Mouse (Mus musculus) hindbrain, embryonic 14.5 days (tissue): ENCODE results near the gene Col11a2. TPM values are rescaled to one million over a fixed set of nuclear protein-coding genes. Genes with fewer than 3 reads are reported as not detected.

Experiments
- ATAC-seq: fragments of 200-750 bp; cut with Nextera tagmentation; 2 replicates; pipeline ENCODE4 v1.8.0; 2017; ENCODE audit warnings: moderate number of reproducible peaks, mild to moderate bottlenecking, moderate TSS enrichment, moderate library complexity; ENCODE audit not compliant: low FRiP score
- DNase-seq: peaks from one replicate; pipeline ENCODE4 v3.0.0-alpha.2; 2015; ENCODE audit warnings: low spot score
- H3K27ac ChIP-seq: fragments of 300-500 bp; sonication (generic); 2 replicates; pipeline ENCODE4 v1.5.1; 2014; ENCODE audit warnings: mild to moderate bottlenecking, moderate library complexity
- H3K27me3 ChIP-seq: fragments of 300-500 bp; sonication (generic); 2 replicates; pipeline ENCODE4 v1.6.1; 2014; ENCODE audit warnings: mild to moderate bottlenecking, low read length, mixed read lengths; ENCODE audit not compliant: control insufficient read depth, insufficient read depth
- H3K36me3 ChIP-seq: fragments of 300-500 bp; sonication (generic); replicated peaks from 2 replicates; pipeline ENCODE4 v1.6.1; 2014; ENCODE audit not compliant: control insufficient read depth, insufficient read depth
- H3K4me1 ChIP-seq: fragments of 300-500 bp; sonication (generic); replicated peaks from 2 replicates; pipeline ENCODE4 v1.6.1; 2014; ENCODE audit warnings: antibody characterized with exemption, low read length, mixed read lengths; ENCODE audit not compliant: control insufficient read depth, insufficient read depth
- H3K4me2 ChIP-seq: fragments of 300-500 bp; sonication (generic); replicated peaks from 2 replicates; pipeline ENCODE4 v1.6.1; 2014; ENCODE audit warnings: mild to moderate bottlenecking, moderate library complexity
- H3K4me3 ChIP-seq: fragments of 300-500 bp; sonication (generic); replicated peaks from 2 replicates; pipeline ENCODE4 v1.5.1; 2014; ENCODE audit warnings: mild to moderate bottlenecking, low read length
- H3K9ac ChIP-seq: fragments of 300-500 bp; sonication (generic); 2 replicates; pipeline ENCODE4 v1.6.1; 2014
- H3K9me3 ChIP-seq: fragments of 300-500 bp; sonication (generic); 2 replicates; pipeline ENCODE4 v1.6.1; 2016; ENCODE audit warnings: low read length; ENCODE audit not compliant: control insufficient read depth
- WGBS: fragments of 180-500 bp; shearing (Covaris S2); extraction: QIAGEN DNeasy Blood & Tissue Kit; methylation state at CpG from one replicate; pipeline ENCODE4 v1.1.7; 2014; 5-methylcytosine and 5-hydroxymethylcytosine counted together
- polyA plus RNA-seq: library from polyadenylated mRNA; unstranded; fragments of >200 nt; fragmentation: Nextera tagmentation; extraction: Ambion mirVana; gene quantifications from 2 replicates; pipeline ENCODE4 v1.2.1, GENCODE M21; 2014

Col11a2 gene
- polyA plus RNA-seq, 1 experiment from 2014 or later = 2.7 TPM

- H3K4me3 ChIP-seq = no peak overlapping the region
- H3K9me3 ChIP-seq = no peaks in the 10 kb centered on the region
- no peaks in the 10 kb centered on the region for H3K27me3 ChIP-seq
- H3K27ac ChIP-seq = no peak overlapping the region
- no peak for ATAC-seq
- peaks cover 28% of the 10 kb centered on the region for H3K4me1 ChIP-seq
- no peak for DNase-seq
- H3K36me3 ChIP-seq = peaks cover 45% of the 10 kb centered on the region
- H3K9ac ChIP-seq = no peak overlapping the region
- no peak overlapping the region for H3K4me2 ChIP-seq
- 97% methylated on average over 7 of the region's 7 CpGs for WGBS
Observed at GRCm38 (mm10) chr17:34037241-34037640, 2.0 kb upstream of the Col11a2 start.

GRCm38 (mm10) chr17:34038440-34038839 is 797 bp upstream of the Col11a2 start:
- Histone ChIP-seq H3K4me2 (peak overlapping the region; percentile 51), H3K4me1 (peaks cover 19% of the 10 kb centered on the region), H3K9me3 (no peaks in the 10 kb centered on the region), H3K27ac (0 out of 2 replicates have a peak overlapping the region, but pooled peaks have one; percentile 14), H3K4me3 (peak overlapping the region; percentile 14; the same call in 1 of the 2 replicates), H3K36me3 (peaks cover 45% of the 10 kb centered on the region), H3K9ac (peak overlapping the region; percentile 52; the same call in 1 of the 2 replicates), H3K27me3 (no peaks in the 10 kb centered on the region)
- 9% methylated on average over 20 of the region's 21 CpGs for WGBS
- no peak for DNase-seq
- peak; percentile 35; the same call in 1 of the 2 replicates for ATAC-seq

- Histone ChIP-seq H3K4me3 (peak overlapping the region; percentile 14), H3K27me3 (no peaks in the 10 kb centered on the region), H3K36me3 (peaks cover 34% of the 10 kb centered on the region), H3K4me1 (peaks cover 19% of the 10 kb centered on the region), H3K9me3 (no peaks in the 10 kb centered on the region), H3K4me2 (peak overlapping the region; percentile 51), H3K9ac (peak overlapping the region; percentile 52; the same call in 1 of the 2 replicates), H3K27ac (no peak overlapping the region)
- ATAC-seq (no peak), DNase-seq (no peak)
- 33% methylated on average over 17 of the region's 17 CpGs for WGBS
Observed at GRCm38 (mm10) chr17:34039562-34040450, 569 bp downstream of the Col11a2 start.

- no peak for ATAC-seq
- H3K36me3 ChIP-seq = no peaks in the 10 kb centered on the region
- no peak overlapping the region for H3K4me3 ChIP-seq
- no peak for DNase-seq
- H3K27ac ChIP-seq = no peak overlapping the region
- H3K9ac ChIP-seq = no peak overlapping the region
- H3K27me3 ChIP-seq = no peaks in the 10 kb centered on the region
- 78% methylated on average over 14 of the region's 14 CpGs for WGBS
- peaks cover 7% of the 10 kb centered on the region; the same call in 1 of the 2 replicates for H3K9me3 ChIP-seq
- H3K4me1 ChIP-seq = no peaks in the 10 kb centered on the region
- H3K4me2 ChIP-seq = no peak overlapping the region
Observed at GRCm38 (mm10) chr17:34045941-34046340, 6.7 kb downstream of the Col11a2 start.

- 94% methylated on average over 5 of the region's 5 CpGs for WGBS
- no peak overlapping the region for H3K4me2 ChIP-seq
Observed at GRCm38 (mm10) chr17:34047404-34048050, 8.3 kb downstream of the Col11a2 start.

GRCm38 (mm10) chr17:34057224-34057623 is 18.0 kb downstream of the Col11a2 start:
- Histone ChIP-seq H3K4me1 (no peaks in the 10 kb centered on the region), H3K36me3 (peaks cover 15% of the 10 kb centered on the region; the same call in 1 of the 2 replicates), H3K27ac (no peak overlapping the region), H3K4me3 (no peak overlapping the region), H3K27me3 (no peaks in the 10 kb centered on the region), H3K9ac (no peak overlapping the region), H3K4me2 (no peak overlapping the region), H3K9me3 (no peaks in the 10 kb centered on the region)
- ATAC-seq (no peak), DNase-seq (no peak)
- whole genome bisulfite sequencing = 79% methylated on average over 7 of the region's 7 CpGs

More at GRCm38 (mm10) chr17:34047404-34048050, 8.3 kb downstream of the Col11a2 start:
- DNase-seq = no peak
- no peaks in the 10 kb centered on the region for H3K27me3 ChIP-seq
- peaks cover 7% of the 10 kb centered on the region; the same call in 1 of the 2 replicates for H3K9me3 ChIP-seq
- H3K4me1 ChIP-seq = no peaks in the 10 kb centered on the region
- ATAC-seq = no peak
- no peak overlapping the region for H3K4me3 ChIP-seq
- no peak overlapping the region for H3K27ac ChIP-seq
- no peak overlapping the region for H3K9ac ChIP-seq
- H3K36me3 ChIP-seq = no peaks in the 10 kb centered on the region; the same call in 1 of the 2 replicates

GRCm38 (mm10) chr17:34068864-34069263 is 29.6 kb downstream of the Col11a2 start:
- Histone ChIP-seq H3K36me3 (no peaks in the 10 kb centered on the region), H3K4me3 (no peak overlapping the region), H3K4me1 (no peaks in the 10 kb centered on the region), H3K9me3 (no peaks in the 10 kb centered on the region), H3K27ac (no peak overlapping the region), H3K4me2 (no peak overlapping the region), H3K27me3 (no peaks in the 10 kb centered on the region), H3K9ac (no peak overlapping the region)
- ATAC-seq (no peak), DNase-seq (no peak)
- WGBS = 52% methylated on average over 3 of the region's 3 CpGs

- Histone ChIP-seq H3K4me3 (no peak overlapping the region), H3K4me1 (no peaks in the 10 kb centered on the region), H3K9me3 (no peaks in the 10 kb centered on the region), H3K27me3 (peaks cover 13% of the 10 kb centered on the region; the same call in 1 of the 2 replicates), H3K36me3 (no peaks in the 10 kb centered on the region), H3K4me2 (no peak overlapping the region), H3K27ac (no peak overlapping the region), H3K9ac (no peak overlapping the region)
- DNase-seq (no peak), ATAC-seq (no peak)
- WGBS = 77% methylated on average over 5 of the region's 5 CpGs
Observed at GRCm38 (mm10) chr17:34072091-34072490, 32.9 kb downstream of the Col11a2 start.

GRCm38 (mm10) chr17:34075271-34075670 is 36.0 kb downstream of the Col11a2 start:
- Histone ChIP-seq H3K4me3 (no peak overlapping the region), H3K9me3 (no peaks in the 10 kb centered on the region), H3K4me1 (no peaks in the 10 kb centered on the region), H3K4me2 (no peak overlapping the region), H3K9ac (no peak overlapping the region), H3K27ac (no peak overlapping the region), H3K27me3 (peaks cover 17% of the 10 kb centered on the region; the same call in 1 of the 2 replicates), H3K36me3 (no peaks in the 10 kb centered on the region)
- 43% methylated on average over 7 of the region's 7 CpGs for WGBS
- DNase-seq = peak; percentile 79
- ATAC-seq = no peak
